19 mouse cellular contexts compared by ENCODE assay signal in the genomic region with DNA sequence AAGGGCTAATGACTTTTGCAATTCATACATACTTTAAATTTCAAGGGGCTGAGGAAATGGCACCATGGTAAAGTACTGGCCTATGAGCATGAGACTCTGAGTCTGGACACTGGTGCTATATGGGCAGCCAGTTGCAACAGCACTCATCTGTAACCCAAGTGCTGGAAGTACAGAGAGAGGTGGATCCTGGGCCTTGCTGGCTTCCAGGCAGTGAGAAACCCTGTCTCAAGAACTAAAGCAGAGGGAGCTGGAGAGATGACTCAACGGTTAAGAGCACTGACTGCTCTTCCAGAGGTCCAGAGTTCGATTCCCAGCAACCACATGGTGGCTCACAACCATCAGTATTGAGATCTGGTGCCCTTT.
"Had no signal": no experiment of that assay in that cellular context is flagged by ENCODE, and none has a peak within 500 bp of the region (broad histone marks: within the 10 kb centered on the region; RNA-seq: fewer than 3 reads in every experiment).

No protein-coding gene starts in this region.

- DNase-seq: kidney, adult 2 months; kidney, postnatal 10 days; kidney, postnatal 36 days; left cerebral cortex, postnatal 4 days; lung, adult 2 months; thymus, adult 18-20 months; thymus, postnatal 36 days had no signal

- H3K9me3 ChIP-seq: kidney, embryonic 15.5 days; limb, embryonic 12.5 days; limb, embryonic 15.5 days; megakaryocyte, embryonic 14.5 days; midbrain, embryonic 10.5 days; midbrain, embryonic 13.5 days; neural tube, embryonic 13.5 days had no signal

- H3K9ac ChIP-seq: kidney, embryonic 15.5 days; limb, embryonic 12.5 days; limb, embryonic 15.5 days; liver, embryonic 14.5 days; midbrain, embryonic 13.5 days; neural tube, embryonic 13.5 days had no signal

- H3K4me2 ChIP-seq: kidney, embryonic 15.5 days; limb, embryonic 12.5 days; limb, embryonic 15.5 days; liver, embryonic 11.5 days; midbrain, embryonic 13.5 days; neural tube, embryonic 13.5 days had no signal

- ATAC-seq: inflammation-experienced regulatory T-cells, adult 6 months; midbrain, embryonic 13.5 days; midbrain, embryonic 16.5 days had no signal

- H3K27ac ChIP-seq: kidney, embryonic 15.5 days; limb, embryonic 12.5 days; limb, embryonic 15.5 days; liver, embryonic 14.5 days; midbrain, embryonic 10.5 days; midbrain, embryonic 13.5 days; neural tube, embryonic 13.5 days had no signal

- H3K4me3 ChIP-seq: kidney, embryonic 15.5 days; limb, embryonic 12.5 days; limb, embryonic 15.5 days; megakaryocyte, embryonic 14.5 days; midbrain, embryonic 10.5 days; midbrain, embryonic 13.5 days; myocyte; neural tube, embryonic 13.5 days had no signal

- H3K27me3 ChIP-seq: kidney, embryonic 15.5 days; limb, embryonic 12.5 days; limb, embryonic 15.5 days; megakaryocyte, embryonic 14.5 days; midbrain, embryonic 13.5 days; neural tube, embryonic 13.5 days had no signal

- H3K4me1 ChIP-seq: kidney, embryonic 15.5 days; limb, embryonic 12.5 days; limb, embryonic 15.5 days; midbrain, embryonic 10.5 days; midbrain, embryonic 13.5 days; neural tube, embryonic 13.5 days had no signal
